Mouse (Mus musculus) heart, embryonic 14.5 days (tissue): ENCODE results near the gene Gas2. TPM values are rescaled to one million over a fixed set of nuclear protein-coding genes. Genes with fewer than 3 reads are reported as not detected.
A peak's percentile ranks its signal among the peaks of the same experiment; 100 is the strongest.

ENCODE experiments used
- ATAC-seq: fragments of 200-750 bp; cut with Nextera tagmentation; 2 replicates; pipeline ENCODE4 v1.8.0; 2017; ENCODE audit warnings: low read depth, moderate TSS enrichment; ENCODE audit not compliant: insufficient number of reproducible peaks, insufficient read depth, low FRiP score
- H3K27ac ChIP-seq, 2 experiments: fragments of 200-500 bp in 1 of 2; fragments of 300-500 bp in 1 of 2; sonication (generic) in 1 of 2; replicated peaks in 1 of 2; 2 replicates each; pipeline ENCODE4 v1.5.1; 2012 to 2014; ENCODE audit warnings: low read depth in 2 of 2, low read length in 2 of 2, control low read depth in 1 of 2, mild to moderate bottlenecking in 1 of 2, mixed read lengths in 1 of 2; ENCODE audit not compliant: control insufficient read depth in 1 of 2, insufficient read depth in 1 of 2
- H3K27me3 ChIP-seq: fragments of 300-500 bp; sonication (generic); 2 replicates; pipeline ENCODE4 v1.6.1; 2014; ENCODE audit warnings: mild to moderate bottlenecking, low read length, control low read depth; ENCODE audit not compliant: control insufficient read depth, insufficient read depth
- H3K36me3 ChIP-seq: fragments of 300-500 bp; sonication (generic); 2 replicates; pipeline ENCODE4 v1.6.1; 2014; ENCODE audit warnings: mild to moderate bottlenecking, control low read depth, low read length, mixed read lengths; ENCODE audit not compliant: control insufficient read depth, insufficient read depth
- H3K4me1 ChIP-seq, 2 experiments: fragments of 200-500 bp in 1 of 2; fragments of 300-500 bp in 1 of 2; sonication (generic) in 1 of 2; 2 replicates each; pipeline ENCODE4 v1.6.1; 2012 to 2014; ENCODE audit warnings: low read length in 2 of 2, control low read depth in 1 of 2, mixed read lengths in 1 of 2; ENCODE audit not compliant: control insufficient read depth in 2 of 2, insufficient read depth in 2 of 2
- H3K4me2 ChIP-seq: fragments of 300-500 bp; sonication (generic); 2 replicates; pipeline ENCODE4 v1.6.1; 2014; ENCODE audit warnings: mild to moderate bottlenecking, low read length
- H3K4me3 ChIP-seq, 2 experiments: fragments of 200-500 bp in 1 of 2; fragments of 300-500 bp in 1 of 2; sonication (generic) in 1 of 2; 2 replicates each; pipeline ENCODE4 v1.5.1; 2012 to 2014; ENCODE audit warnings: low read length in 2 of 2, mild to moderate bottlenecking in 2 of 2, control low read depth in 1 of 2, low read depth in 1 of 2, moderate library complexity in 1 of 2; ENCODE audit not compliant: control insufficient read depth in 1 of 2, insufficient read depth in 1 of 2
- H3K9ac ChIP-seq: fragments of 300-500 bp; sonication (generic); 2 replicates; pipeline ENCODE4 v1.6.1; 2014; ENCODE audit warnings: mild to moderate bottlenecking, low read length
- H3K9me3 ChIP-seq: fragments of 300-500 bp; sonication (generic); 2 replicates; pipeline ENCODE4 v1.6.1; 2016; ENCODE audit warnings: low read length, control low read depth; ENCODE audit not compliant: control insufficient read depth
- WGBS: fragments of 180-500 bp; shearing (Covaris S2); extraction: QIAGEN DNeasy Blood & Tissue Kit; methylation state at CpG from one replicate; pipeline ENCODE4 v1.1.7; 2014; 5-methylcytosine and 5-hydroxymethylcytosine counted together
- polyA plus RNA-seq: library from polyadenylated mRNA; unstranded; fragments of >200 nt; fragmentation: Nextera tagmentation; extraction: Ambion mirVana; gene quantifications from 2 replicates; pipeline ENCODE4 v1.2.1, GENCODE M21; 2014

The Gas2 gene
- polyA plus RNA-seq, 1 experiment from 2014 or later: 9.8 TPM

DNA sequence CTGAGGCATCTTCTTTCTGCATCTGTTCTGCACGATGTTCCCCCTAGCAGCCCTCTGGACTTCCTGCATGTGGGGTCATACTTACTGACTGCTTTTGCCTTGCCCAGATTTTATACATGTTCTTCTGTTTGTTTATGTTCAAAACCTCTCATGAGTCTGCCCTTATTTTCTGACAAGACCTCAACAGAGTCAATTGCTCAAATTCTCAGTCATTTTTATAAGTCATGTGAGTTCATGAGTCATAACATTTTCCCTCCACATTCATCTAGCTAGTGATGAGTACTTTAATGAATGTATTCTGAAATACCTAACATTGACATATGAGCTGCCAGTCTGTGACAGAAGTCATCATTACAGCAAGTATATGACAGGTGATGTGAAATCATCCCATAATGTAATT is 3.5 kb downstream of the Gas2 start:
- no peak overlapping the region for H3K4me2 ChIP-seq
- H3K4me1 ChIP-seq: peaks cover 5 to 12% of the 10 kb centered on the region in 2 experiments
- no peaks in the 10 kb centered on the region for H3K9me3 ChIP-seq
- no peak overlapping the region for H3K9ac ChIP-seq
- WGBS: 55% methylated on average over 1 of the region's 1 CpGs
- H3K27ac ChIP-seq: no peak overlapping the region
- peaks cover 10% of the 10 kb centered on the region; the same call in 1 of the 2 replicates for H3K36me3 ChIP-seq
- H3K27me3 ChIP-seq: no peaks in the 10 kb centered on the region
- H3K4me3 ChIP-seq: no peak overlapping the region
- no peak for ATAC-seq

DNA sequence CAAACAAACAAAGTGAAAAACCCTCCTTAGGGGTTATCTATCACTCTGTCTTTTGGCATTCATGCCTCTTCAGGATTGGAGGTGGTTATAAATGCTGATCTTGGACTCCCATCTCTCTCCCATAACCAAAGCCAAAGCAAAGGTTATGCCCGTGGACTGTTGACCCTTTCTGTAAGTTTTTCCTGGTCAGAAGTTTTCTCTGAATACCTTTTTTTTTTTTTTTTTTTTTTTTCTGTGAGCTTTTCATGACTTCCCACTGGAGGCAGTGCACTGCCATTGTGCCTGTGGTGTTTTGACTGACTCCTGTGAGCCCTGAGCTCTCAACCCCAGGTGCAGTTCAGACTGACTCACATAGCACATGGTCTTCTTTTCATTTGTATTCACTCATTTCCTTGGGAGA is 6.2 kb downstream of the Gas2 start:
- ATAC-seq: no peak
- Histone ChIP-seq H3K27me3 (no peaks in the 10 kb centered on the region), H3K9me3 (no peaks in the 10 kb centered on the region), H3K4me3 (no peak overlapping the region), H3K36me3 (peaks cover 10% of the 10 kb centered on the region; the same call in 1 of the 2 replicates), H3K27ac (no peak overlapping the region), H3K9ac (no peak overlapping the region), H3K4me2 (no peak overlapping the region), H3K4me1 (peaks cover 0 to 1% of the 10 kb centered on the region in 2 experiments; a peak in 1 of 4 replicates)
- WGBS: 70% methylated on average over 1 of the region's 1 CpGs

DNA sequence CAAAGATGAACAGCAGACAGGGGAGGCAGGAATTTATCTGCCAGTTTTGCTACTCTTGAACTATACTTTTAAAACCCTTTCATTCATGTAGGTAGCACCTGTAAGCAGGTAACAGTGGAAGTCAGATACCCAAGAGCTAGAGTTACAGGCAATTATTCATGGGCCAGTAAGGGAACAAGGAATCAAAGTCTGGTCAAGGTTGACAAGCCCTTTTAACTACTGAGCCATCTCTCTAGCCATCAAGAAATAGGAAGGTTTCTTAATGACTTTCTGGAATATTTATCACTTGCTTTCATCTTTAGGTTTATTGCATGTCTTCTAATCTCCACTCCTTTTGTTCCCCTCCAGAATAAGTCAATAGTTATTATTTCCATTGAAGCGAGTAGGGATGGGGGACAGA is 10.2 kb downstream of the Gas2 start:
- H3K4me2 ChIP-seq: no peak overlapping the region
- H3K9me3 ChIP-seq: no peaks in the 10 kb centered on the region
- no peak for ATAC-seq
- H3K27me3 ChIP-seq: no peaks in the 10 kb centered on the region
- no peak overlapping the region for H3K4me3 ChIP-seq
- H3K36me3 ChIP-seq: no peaks in the 10 kb centered on the region
- WGBS: 86% methylated on average over 1 of the region's 1 CpGs
- H3K27ac ChIP-seq: no peak overlapping the region
- H3K4me1 ChIP-seq: no peaks in the 10 kb centered on the region
- no peak overlapping the region for H3K9ac ChIP-seq

DNA sequence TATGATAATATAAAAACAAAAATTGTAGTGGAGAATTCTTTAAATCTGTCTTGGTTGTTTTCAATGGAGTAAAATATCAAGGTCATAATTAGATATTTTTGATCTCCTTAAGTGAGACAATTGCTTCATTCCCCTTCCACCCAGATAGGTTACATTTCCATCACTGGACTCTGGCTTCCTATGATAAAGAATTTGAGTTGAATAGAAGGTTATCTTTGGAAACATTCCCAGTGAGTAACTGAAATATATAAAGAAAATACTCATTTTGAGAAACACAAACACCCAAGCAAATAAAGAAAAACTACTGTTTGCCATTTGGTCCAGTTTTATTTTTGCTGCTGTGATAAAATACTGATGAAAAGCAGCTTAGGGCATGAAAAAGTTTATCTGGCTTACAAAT is 10.8 kb downstream of the Gas2 start:
- H3K9me3 ChIP-seq: no peaks in the 10 kb centered on the region
- no peaks in the 10 kb centered on the region for H3K27me3 ChIP-seq
- no peak overlapping the region for H3K4me3 ChIP-seq
- no peaks in the 10 kb centered on the region for H3K4me1 ChIP-seq
- no peak overlapping the region for H3K27ac ChIP-seq
- H3K36me3 ChIP-seq: no peaks in the 10 kb centered on the region
- no peak for ATAC-seq
- H3K9ac ChIP-seq: no peak overlapping the region
- no peak overlapping the region for H3K4me2 ChIP-seq

DNA sequence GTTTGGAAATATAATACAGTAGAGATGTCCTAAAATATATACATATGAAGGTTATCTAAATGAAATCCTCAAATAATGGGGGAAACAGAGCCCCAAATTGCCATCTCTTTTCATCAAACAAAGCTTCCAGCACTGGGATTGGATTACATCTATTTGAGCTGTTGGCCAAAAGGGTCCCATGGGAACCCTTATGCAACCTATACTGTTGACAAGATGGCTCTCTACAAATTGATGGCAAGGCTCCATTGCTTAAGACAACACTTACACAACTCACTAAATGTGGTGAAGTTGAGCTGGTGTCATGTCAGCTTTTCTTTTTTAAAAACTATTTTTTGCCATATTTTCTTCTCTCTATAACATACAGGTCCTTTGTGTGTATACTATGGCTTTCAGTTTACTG is 14.5 kb downstream of the Gas2 start:
- no peaks in the 10 kb centered on the region for H3K36me3 ChIP-seq
- H3K27ac ChIP-seq: no peak overlapping the region
- ATAC-seq: no peak
- no peak overlapping the region for H3K9ac ChIP-seq
- H3K4me3 ChIP-seq: no peak overlapping the region
- no peaks in the 10 kb centered on the region for H3K27me3 ChIP-seq
- no peak overlapping the region for H3K4me2 ChIP-seq
- H3K9me3 ChIP-seq: no peaks in the 10 kb centered on the region
- H3K4me1 ChIP-seq: peaks cover 0 to 2% of the 10 kb centered on the region in 2 experiments; a peak in 2 of 4 replicates

DNA sequence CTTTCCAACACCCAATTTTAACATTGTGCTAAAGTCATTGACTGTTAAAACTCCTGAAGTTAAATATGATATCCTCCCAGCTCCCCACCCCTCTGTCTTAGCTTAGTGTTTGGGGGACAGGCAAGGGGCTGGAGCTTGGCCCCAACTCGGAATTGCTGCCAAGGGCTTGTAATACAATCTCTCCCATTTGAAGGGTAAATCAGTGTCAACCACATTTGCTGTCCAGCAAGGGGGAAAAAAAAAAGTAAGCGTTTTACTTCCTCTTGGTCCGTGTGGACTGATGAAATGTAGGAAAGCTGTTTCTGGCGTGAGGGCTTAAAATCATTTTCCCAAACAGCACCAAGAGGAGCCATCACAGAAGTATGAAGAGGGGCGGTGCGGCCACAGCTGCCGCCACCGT is 16.9 kb downstream of the Gas2 start:
- no peaks in the 10 kb centered on the region for H3K36me3 ChIP-seq
- H3K9ac ChIP-seq: peak overlapping the region; percentile 77
- peak overlapping the region; percentile 54 to 60 for H3K4me3 ChIP-seq
- no peaks in the 10 kb centered on the region for H3K9me3 ChIP-seq
- WGBS: 3% methylated on average over 8 of the region's 8 CpGs
- ATAC-seq: peak; percentile 21; the same call in 1 of the 2 replicates
- H3K27ac ChIP-seq: peak overlapping the region; percentile 70 to 79
- peaks cover 0 to 2% of the 10 kb centered on the region in 2 experiments; a peak in 2 of 4 replicates for H3K4me1 ChIP-seq
- H3K4me2 ChIP-seq: peak overlapping the region; percentile 94
- H3K27me3 ChIP-seq: no peaks in the 10 kb centered on the region

DNA sequence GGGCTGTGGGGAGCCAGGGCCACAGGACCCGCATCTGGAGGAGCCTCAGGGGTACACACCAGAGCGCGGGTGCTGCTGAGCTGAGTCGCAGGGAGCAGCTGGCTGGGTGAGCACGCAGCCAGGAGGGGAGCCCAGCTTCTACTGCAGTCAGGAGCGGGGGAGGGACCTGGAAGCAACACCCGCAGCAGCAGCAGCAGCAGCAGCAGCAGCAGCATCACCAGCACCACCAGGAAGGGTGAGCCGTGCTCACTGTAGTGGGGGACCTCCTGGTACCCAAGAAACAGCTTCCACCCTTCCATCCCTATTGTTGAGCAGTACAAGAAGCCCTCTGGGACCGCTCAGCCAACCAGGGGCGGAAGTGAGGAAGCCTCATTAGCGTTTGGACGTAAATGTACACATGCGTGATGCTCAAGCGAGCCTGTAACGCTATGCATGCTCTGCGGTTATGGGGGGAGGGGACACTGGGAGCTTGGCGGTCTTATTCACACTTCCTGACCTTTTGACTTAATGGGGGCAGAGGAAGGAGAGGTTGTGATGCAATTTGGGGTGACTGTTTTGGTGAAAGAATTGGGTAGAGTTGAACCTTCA is 17.4 kb downstream of the Gas2 start:
- WGBS: 1% methylated on average over 17 of the region's 17 CpGs
- Histone ChIP-seq H3K4me1 (peaks cover 0 to 2% of the 10 kb centered on the region in 2 experiments; a peak in 2 of 4 replicates), H3K9ac (peak overlapping the region; percentile 77), H3K27me3 (no peaks in the 10 kb centered on the region), H3K4me2 (peak overlapping the region; percentile 94), H3K9me3 (no peaks in the 10 kb centered on the region), H3K27ac (peak overlapping the region; percentile 70 to 79), H3K36me3 (no peaks in the 10 kb centered on the region), H3K4me3 (peak overlapping the region; percentile 54 to 60)
- ATAC-seq: peak; percentile 68; the same call in 1 of the 2 replicates

DNA sequence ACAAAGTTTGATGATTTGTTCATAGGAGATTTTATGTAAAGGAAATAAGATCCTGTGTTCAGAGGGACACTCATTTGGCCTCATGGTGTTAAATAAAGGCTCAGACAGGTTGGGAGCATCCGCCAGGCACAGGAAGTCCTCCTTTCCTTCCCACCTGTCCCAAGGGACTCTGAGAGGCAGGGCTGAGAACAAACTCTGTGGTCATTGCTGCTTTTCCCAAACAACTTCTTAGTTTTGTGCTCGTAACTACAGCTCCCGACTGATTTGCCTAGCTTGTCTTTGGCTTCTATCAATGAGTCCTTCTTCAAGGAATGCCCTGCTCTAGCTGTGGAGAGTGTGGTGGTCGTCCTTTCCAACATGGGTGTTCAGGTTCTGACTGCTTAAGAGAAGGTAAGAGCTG is 18.3 kb downstream of the Gas2 start:
- no peak overlapping the region for H3K27ac ChIP-seq
- H3K9me3 ChIP-seq: no peaks in the 10 kb centered on the region
- WGBS: 62% methylated on average over 4 of the region's 4 CpGs
- H3K4me3 ChIP-seq: no peak overlapping the region
- H3K27me3 ChIP-seq: no peaks in the 10 kb centered on the region
- peak overlapping the region; percentile 94; the same call in 1 of the 2 replicates for H3K4me2 ChIP-seq
- peaks cover 0 to 2% of the 10 kb centered on the region in 2 experiments; a peak in 2 of 4 replicates for H3K4me1 ChIP-seq
- no peaks in the 10 kb centered on the region for H3K36me3 ChIP-seq
- ATAC-seq: no peak
- H3K9ac ChIP-seq: no peak overlapping the region
